Mouse (Mus musculus) ES-E14 (cell line): ENCODE measurements around the gene Mup21.

Experiments
- HCFC1 ChIP-seq: IDR thresholded peaks from 2 replicates; pipeline ENCODE4 v1.6.1; 2012; ENCODE audit warnings: low read length, inconsistent platforms, borderline replicate concordance; ENCODE audit not compliant: insufficient read depth
- MAFK ChIP-seq: IDR thresholded peaks from 2 replicates; pipeline ENCODE4 v1.6.1; 2014; ENCODE audit warnings: mild to moderate bottlenecking, low read depth, low read length, inconsistent platforms; ENCODE audit not compliant: insufficient read depth
- ZNF384 ChIP-seq: IDR thresholded peaks from 2 replicates; pipeline ENCODE4 v1.6.1; 2012; ENCODE audit warnings: low read depth, low read length, inconsistent platforms

- TF ChIP-seq MAFK: no peak
- no peak for TF ChIP-seq HCFC1
- no peak for TF ChIP-seq ZNF384
Measured at GRCm38 (mm10) chr4:62174471-62174870, 23.8 kb upstream of the Mup21 start.
